Mouse (Mus musculus) stomach, adult 2 months (tissue): Measurements from ENCODE around the gene Fbln1. TPM values are rescaled to one million over a fixed set of nuclear protein-coding genes. Genes with fewer than 3 reads are reported as not detected.

Experiments
- polyA plus RNA-seq: library from polyadenylated mRNA; depleted of rRNA; stranded (reverse); fragments of >200 nt; gene quantifications from 2 replicates; pipeline ENCODE4 v1.2.3, GENCODE M21; 2012; rRNA removed

The Fbln1 gene
- 136 and 165 TPM in 2 replicates for polyA plus RNA-seq

GRCm38 (mm10) chr15:85205792-85206702 is at the start of gene Fbln1:
Fbln1 (plus strand) TSS chr15:85205949.

GRCm38 (mm10) chr15:85335671-85336300 is 130.0 kb downstream of the Fbln1 start, which contains the start of gene Atxn10:
Atxn10 (plus strand) TSS chr15:85336245.

Other genes starting within 250 kb of the Fbln1 start
- 7.4 and 10.0 TPM in 2 replicates for gene 5031439G07Rik, start 217.4 kb upstream of the Fbln1 start, polyA plus RNA-seq
- 0.51 and 0.90 TPM in 2 replicates for gene Upk3a, start 188.8 kb upstream of the Fbln1 start, polyA plus RNA-seq
- gene Fam118a, start 177.0 kb upstream of the Fbln1 start, polyA plus RNA-seq = 1.3 and 1.6 TPM in 2 replicates
- gene Smc1b, start 74.0 kb upstream of the Fbln1 start, polyA plus RNA-seq = not detected in 2 replicates
- gene Ribc2, start 73.9 kb upstream of the Fbln1 start, polyA plus RNA-seq = not detected in 2 replicates
- 35.5 and 49.0 TPM in 2 replicates for gene Atxn10, start 130.3 kb downstream of the Fbln1 start, polyA plus RNA-seq